Mouse (Mus musculus) liver, adult 2 months (tissue): ENCODE measurements around the gene Bcl9.

Experiments
- CTCF ChIP-seq: fragments of 200-500 bp; IDR thresholded peaks from 2 replicates; pipeline ENCODE4 v1.5.1; 2011; ENCODE audit warnings: low read depth, low read length, control low read depth
- POLR2A ChIP-seq: fragments of 200-500 bp; IDR thresholded peaks from 2 replicates; pipeline ENCODE4 v1.6.1; 2011; ENCODE audit warnings: low read length, control low read depth; ENCODE audit not compliant: insufficient read depth; ENCODE audit errors: extremely low read depth

DNA sequence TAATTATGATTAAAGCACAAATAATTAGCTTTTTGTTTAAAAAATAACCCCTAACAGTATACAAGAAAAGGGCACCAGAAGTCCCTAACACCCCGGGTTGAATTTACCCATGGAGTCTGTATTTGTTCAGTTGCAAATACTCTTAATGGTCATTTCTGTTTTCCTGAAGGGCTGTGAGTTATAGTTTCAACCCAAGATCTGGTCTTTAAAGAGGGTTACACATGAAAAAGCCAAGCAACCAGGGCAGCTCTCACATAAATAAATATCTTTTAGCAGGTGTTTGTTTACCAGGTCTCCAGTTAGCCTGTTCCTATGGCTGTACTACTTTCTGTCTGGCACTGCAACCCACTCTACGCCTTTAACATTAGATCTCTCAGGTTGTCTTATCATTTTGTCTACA is 137.7 kb downstream of the Bcl9 start:
- TF ChIP-seq CTCF (no peak), POLR2A (no peak)
